Mouse (Mus musculus) hindbrain, embryonic 11.5 days (tissue): ENCODE results near the gene Coa4. TPM values are rescaled to one million over a fixed set of nuclear protein-coding genes. Genes with fewer than 3 reads are reported as not detected.
A peak's percentile ranks its signal among the peaks of the same experiment; 100 is the strongest.

Experiments
- ATAC-seq: fragments of 200-750 bp; cut with Nextera tagmentation; 2 replicates; pipeline ENCODE4 v1.8.0; 2017; ENCODE audit warnings: mild to moderate bottlenecking, moderate TSS enrichment, moderate library complexity; ENCODE audit not compliant: low FRiP score
- DNase-seq: peaks from one replicate; pipeline ENCODE4 v3.0.0-alpha.2; 2015; ENCODE audit warnings: low spot score
- H3K27ac ChIP-seq: fragments of 300-500 bp; sonication (generic); 2 replicates; pipeline ENCODE4 v1.5.1; 2014; ENCODE audit warnings: mild to moderate bottlenecking, low read depth, low read length
- H3K27me3 ChIP-seq: fragments of 300-500 bp; sonication (generic); 2 replicates; pipeline ENCODE4 v1.6.1; 2014; ENCODE audit warnings: mild to moderate bottlenecking, low read length, moderate library complexity, mixed read lengths; ENCODE audit not compliant: control insufficient read depth, insufficient read depth
- H3K36me3 ChIP-seq: fragments of 300-500 bp; sonication (generic); 2 replicates; pipeline ENCODE4 v1.6.1; 2014; ENCODE audit warnings: mild to moderate bottlenecking, low read length, moderate library complexity, mixed read lengths; ENCODE audit not compliant: control insufficient read depth, insufficient read depth
- H3K4me1 ChIP-seq: fragments of 300-500 bp; sonication (generic); replicated peaks from 2 replicates; pipeline ENCODE4 v1.6.1; 2014; ENCODE audit warnings: low read length, mixed read lengths; ENCODE audit not compliant: control insufficient read depth, insufficient read depth
- H3K4me2 ChIP-seq: fragments of 300-500 bp; sonication (generic); replicated peaks from 2 replicates; pipeline ENCODE4 v1.6.1; 2014; ENCODE audit warnings: mild to moderate bottlenecking, low read depth, low read length
- H3K4me3 ChIP-seq: fragments of 300-500 bp; sonication (generic); 2 replicates; pipeline ENCODE4 v1.5.1; 2014; ENCODE audit warnings: low read depth, low read length
- H3K9ac ChIP-seq: fragments of 300-500 bp; sonication (generic); 2 replicates; pipeline ENCODE4 v1.6.1; 2014; ENCODE audit warnings: low read depth, low read length
- H3K9me3 ChIP-seq: fragments of 300-500 bp; sonication (generic); 2 replicates; pipeline ENCODE4 v1.6.1; 2016; ENCODE audit warnings: low read length; ENCODE audit not compliant: control insufficient read depth
- WGBS: fragments of 180-500 bp; shearing (Covaris S2); extraction: QIAGEN DNeasy Blood & Tissue Kit; methylation state at CpG from one replicate; pipeline ENCODE4 v1.1.7; 2014; 5-methylcytosine and 5-hydroxymethylcytosine counted together
- polyA plus RNA-seq: library from polyadenylated mRNA; unstranded; fragments of >200 nt; fragmentation: Nextera tagmentation; extraction: Ambion mirVana; gene quantifications from 2 replicates; pipeline ENCODE4 v1.2.1, GENCODE M21; 2014

The Coa4 gene
- polyA plus RNA-seq, 1 experiment from 2014 or later, result 22.8 TPM

DNA sequence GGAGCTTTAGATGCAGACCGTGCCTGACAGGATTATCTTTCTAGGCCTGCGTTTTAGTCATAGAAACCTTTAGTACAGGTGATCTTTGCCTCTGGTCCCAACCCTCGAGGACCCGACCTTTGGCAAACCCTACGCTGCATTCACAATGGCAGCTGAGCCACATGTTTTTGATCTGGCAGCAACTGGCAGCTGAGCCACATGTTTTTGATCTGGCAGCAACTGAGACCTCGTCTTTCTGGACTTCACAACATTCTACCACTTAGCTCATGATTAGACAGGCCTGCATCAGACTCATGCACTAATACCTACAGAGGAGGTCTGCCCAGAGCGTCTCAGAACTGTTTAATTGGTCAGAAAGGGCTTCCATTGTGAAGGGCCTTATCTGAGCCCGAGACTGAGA, 41.8 kb upstream of the Coa4 start:
- Histone ChIP-seq H3K4me2 (peak overlapping the region; percentile 30; the same call in 1 of the 2 replicates), H3K9me3 (no peaks in the 10 kb centered on the region), H3K9ac (no peak overlapping the region), H3K36me3 (no peaks in the 10 kb centered on the region), H3K27ac (peak overlapping the region; percentile 76), H3K4me3 (peak overlapping the region; percentile 9; the same call in 1 of the 2 replicates), H3K4me1 (peaks cover 8% of the 10 kb centered on the region; the same call in 1 of the 2 replicates), H3K27me3 (peaks cover 4% of the 10 kb centered on the region; the same call in 1 of the 2 replicates)
- ATAC-seq, result no peak
- WGBS, result 49% methylated on average over 8 of the region's 8 CpGs
- peak; percentile 38 for DNase-seq

DNA sequence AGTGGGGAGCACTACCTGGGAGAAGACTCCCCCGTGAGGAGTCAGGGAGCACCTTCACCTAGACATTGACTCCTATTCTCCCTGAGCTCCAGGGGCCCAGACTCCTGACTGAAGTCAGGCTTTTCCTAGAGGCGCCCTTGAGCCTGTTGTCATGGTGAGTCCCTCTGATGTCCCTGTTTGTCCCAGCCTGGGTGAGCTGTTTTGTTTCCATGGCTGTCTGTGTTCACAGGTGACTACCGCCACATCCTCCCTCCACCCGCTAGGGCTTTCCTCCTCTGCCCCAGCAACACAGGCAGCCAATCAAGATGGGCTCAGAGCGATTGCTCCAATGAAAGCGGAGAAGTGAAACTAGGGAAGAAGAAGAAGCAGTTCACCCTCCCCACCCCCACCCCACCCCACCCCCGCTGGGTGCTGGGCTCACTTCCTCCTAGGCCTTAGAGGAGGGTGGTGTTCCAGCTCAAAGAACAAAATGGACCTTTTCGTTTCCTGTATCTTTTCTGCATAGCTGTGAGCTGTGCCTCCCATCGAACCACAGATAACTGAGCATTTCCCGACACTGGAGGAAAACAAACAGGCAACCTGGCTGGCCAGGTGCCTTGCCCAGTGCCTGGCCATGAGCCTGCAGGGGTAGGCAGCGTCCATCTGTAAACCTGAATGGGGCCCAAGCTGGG, 41.2 kb upstream of the Coa4 start:
- 28% methylated on average over 11 of the region's 11 CpGs for WGBS
- DNase-seq (peak; percentile 46), ATAC-seq (peak; percentile 45)
- H3K27me3 ChIP-seq, result peaks cover 4% of the 10 kb centered on the region; the same call in 1 of the 2 replicates
- H3K36me3 ChIP-seq, result no peaks in the 10 kb centered on the region
- H3K27ac ChIP-seq, result peak overlapping the region; percentile 76
- no peaks in the 10 kb centered on the region for H3K9me3 ChIP-seq
- peak overlapping the region; percentile 30; the same call in 1 of the 2 replicates for H3K4me2 ChIP-seq
- peak overlapping the region; percentile 9; the same call in 1 of the 2 replicates for H3K4me3 ChIP-seq
- no peak overlapping the region for H3K9ac ChIP-seq
- peaks cover 8% of the 10 kb centered on the region; the same call in 1 of the 2 replicates for H3K4me1 ChIP-seq

DNA sequence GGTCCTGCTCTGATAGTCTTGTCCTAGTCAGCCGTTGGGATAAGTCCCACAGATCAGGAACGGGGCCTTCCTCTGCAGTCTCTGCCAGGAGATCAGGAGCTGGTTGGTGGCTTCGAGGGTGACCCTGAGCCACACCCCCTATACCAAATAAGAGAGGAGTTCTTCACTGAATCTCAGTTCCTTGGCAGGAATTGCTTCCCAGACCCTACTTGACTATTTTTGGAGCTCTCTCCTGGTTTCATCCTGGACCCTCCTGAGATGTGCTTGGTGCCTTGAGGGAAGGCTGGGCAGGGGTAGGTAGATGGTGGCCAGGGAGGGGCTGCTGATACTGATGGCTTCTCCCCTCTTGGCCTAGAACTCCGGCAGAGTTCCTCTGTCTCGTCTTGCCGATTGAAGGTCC, 40.5 kb upstream of the Coa4 start:
- no peak overlapping the region for H3K27ac ChIP-seq
- H3K9ac ChIP-seq, result no peak overlapping the region
- peaks cover 4% of the 10 kb centered on the region; the same call in 1 of the 2 replicates for H3K27me3 ChIP-seq
- ATAC-seq (no peak), DNase-seq (no peak)
- H3K4me3 ChIP-seq, result no peak overlapping the region
- no peaks in the 10 kb centered on the region for H3K9me3 ChIP-seq
- H3K36me3 ChIP-seq, result no peaks in the 10 kb centered on the region
- 87% methylated on average over 6 of the region's 6 CpGs for WGBS
- H3K4me2 ChIP-seq, result no peak overlapping the region
- H3K4me1 ChIP-seq, result peaks cover 8% of the 10 kb centered on the region; the same call in 1 of the 2 replicates

DNA sequence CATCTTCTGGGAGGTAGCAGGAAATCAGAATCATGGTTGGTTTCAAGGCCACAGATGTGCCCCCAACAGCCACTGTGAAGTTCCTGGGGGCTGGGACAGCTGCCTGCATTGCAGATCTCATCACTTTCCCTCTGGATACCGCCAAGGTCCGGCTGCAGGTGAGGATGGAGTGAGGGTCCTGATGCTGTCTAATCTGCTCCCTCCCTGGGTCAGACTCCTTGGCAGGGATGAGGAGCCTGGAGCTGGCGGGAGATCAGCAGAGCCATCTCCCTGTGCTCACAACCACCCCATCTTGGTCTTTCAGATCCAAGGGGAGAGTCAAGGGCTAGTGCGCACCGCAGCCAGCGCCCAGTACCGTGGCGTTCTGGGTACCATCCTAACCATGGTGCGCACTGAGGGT, 40.1 kb upstream of the Coa4 start:
- Histone ChIP-seq H3K9me3 (no peaks in the 10 kb centered on the region), H3K27ac (no peak overlapping the region), H3K4me2 (no peak overlapping the region), H3K4me1 (peaks cover 8% of the 10 kb centered on the region; the same call in 1 of the 2 replicates), H3K36me3 (no peaks in the 10 kb centered on the region), H3K4me3 (no peak overlapping the region), H3K27me3 (peaks cover 4% of the 10 kb centered on the region; the same call in 1 of the 2 replicates), H3K9ac (no peak overlapping the region)
- 97% methylated on average over 9 of the region's 9 CpGs for WGBS
- DNase-seq, result no peak
- ATAC-seq, result no peak

DNA sequence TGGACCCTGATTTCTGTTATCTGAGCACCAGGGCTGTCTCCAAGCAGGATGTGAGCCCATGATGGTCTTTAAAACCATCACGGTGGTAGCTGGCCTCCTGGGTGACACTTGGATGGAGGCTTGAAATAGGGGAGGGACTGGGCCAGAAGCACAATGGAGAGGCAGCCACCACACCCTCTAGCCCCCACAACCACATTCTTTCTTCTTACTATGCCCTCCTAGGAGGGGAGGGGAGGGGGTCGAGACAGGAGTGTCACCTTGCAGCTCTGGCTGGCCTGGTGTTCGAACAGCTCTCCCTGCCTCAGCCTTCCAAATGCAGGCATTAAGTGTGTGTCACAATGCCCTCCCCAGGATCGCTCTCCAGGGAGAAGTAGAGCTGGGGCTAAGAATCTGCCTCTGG, 39.5 kb upstream of the Coa4 start:
- Histone ChIP-seq H3K9me3 (no peaks in the 10 kb centered on the region), H3K4me1 (peaks cover 8% of the 10 kb centered on the region; the same call in 1 of the 2 replicates), H3K27ac (no peak overlapping the region), H3K36me3 (no peaks in the 10 kb centered on the region), H3K4me2 (no peak overlapping the region), H3K9ac (no peak overlapping the region), H3K4me3 (no peak overlapping the region), H3K27me3 (peaks cover 2% of the 10 kb centered on the region; the same call in 1 of the 2 replicates)
- no peak for DNase-seq
- no peak for ATAC-seq
- 78% methylated on average over 4 of the region's 4 CpGs for WGBS

DNA sequence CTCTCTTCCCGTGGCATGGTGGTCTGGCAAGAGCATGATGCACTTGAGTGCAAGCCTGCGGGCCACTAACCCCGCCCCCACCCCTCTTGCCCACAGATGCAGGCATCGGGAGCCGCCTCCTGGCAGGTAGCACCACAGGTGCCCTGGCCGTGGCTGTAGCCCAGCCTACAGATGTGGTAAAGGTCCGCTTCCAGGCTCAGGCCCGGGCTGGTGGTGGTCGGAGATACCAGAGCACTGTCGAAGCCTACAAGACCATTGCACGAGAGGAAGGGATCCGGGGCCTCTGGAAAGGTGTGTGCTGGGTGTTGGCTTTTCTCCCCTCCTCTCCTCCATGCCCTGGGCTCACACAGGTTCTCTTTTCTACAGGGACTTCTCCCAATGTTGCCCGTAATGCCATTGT, 38.9 kb upstream of the Coa4 start:
- no peak for DNase-seq
- WGBS, result 92% methylated on average over 13 of the region's 13 CpGs
- Histone ChIP-seq H3K9me3 (no peaks in the 10 kb centered on the region), H3K4me1 (peaks cover 5% of the 10 kb centered on the region; the same call in 1 of the 2 replicates), H3K27ac (no peak overlapping the region), H3K9ac (no peak overlapping the region), H3K36me3 (no peaks in the 10 kb centered on the region), H3K27me3 (no peaks in the 10 kb centered on the region; the same call in 1 of the 2 replicates), H3K4me2 (no peak overlapping the region), H3K4me3 (no peak overlapping the region)
- ATAC-seq, result no peak

DNA sequence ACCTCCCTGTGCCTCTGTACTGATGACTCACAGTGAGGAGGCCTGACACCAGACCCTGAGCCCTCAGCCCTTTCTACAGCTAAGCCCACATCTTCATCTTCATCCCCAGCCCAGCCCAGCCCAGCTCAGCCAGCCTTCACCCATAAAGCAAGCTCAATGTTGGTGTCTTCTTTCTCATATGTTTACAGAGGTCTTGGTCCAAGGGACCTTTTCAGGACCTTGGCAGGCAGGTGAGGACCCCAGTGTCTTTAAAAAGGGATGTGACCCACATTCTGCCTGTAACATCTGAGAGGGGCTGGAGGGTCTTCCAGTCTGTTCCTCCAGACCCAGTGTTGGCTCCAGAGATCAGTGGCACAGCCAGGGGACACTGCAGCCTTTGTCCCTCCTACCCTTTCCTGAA, 37.4 kb upstream of the Coa4 start:
- Histone ChIP-seq H3K27ac (no peak overlapping the region), H3K9ac (no peak overlapping the region), H3K27me3 (no peaks in the 10 kb centered on the region), H3K4me3 (no peak overlapping the region), H3K4me2 (no peak overlapping the region), H3K4me1 (0 out of 2 replicates have a peak, but pooled peaks cover 4% of the 10 kb centered on the region), H3K36me3 (no peaks in the 10 kb centered on the region), H3K9me3 (no peaks in the 10 kb centered on the region)
- DNase-seq (no peak), ATAC-seq (no peak)

DNA sequence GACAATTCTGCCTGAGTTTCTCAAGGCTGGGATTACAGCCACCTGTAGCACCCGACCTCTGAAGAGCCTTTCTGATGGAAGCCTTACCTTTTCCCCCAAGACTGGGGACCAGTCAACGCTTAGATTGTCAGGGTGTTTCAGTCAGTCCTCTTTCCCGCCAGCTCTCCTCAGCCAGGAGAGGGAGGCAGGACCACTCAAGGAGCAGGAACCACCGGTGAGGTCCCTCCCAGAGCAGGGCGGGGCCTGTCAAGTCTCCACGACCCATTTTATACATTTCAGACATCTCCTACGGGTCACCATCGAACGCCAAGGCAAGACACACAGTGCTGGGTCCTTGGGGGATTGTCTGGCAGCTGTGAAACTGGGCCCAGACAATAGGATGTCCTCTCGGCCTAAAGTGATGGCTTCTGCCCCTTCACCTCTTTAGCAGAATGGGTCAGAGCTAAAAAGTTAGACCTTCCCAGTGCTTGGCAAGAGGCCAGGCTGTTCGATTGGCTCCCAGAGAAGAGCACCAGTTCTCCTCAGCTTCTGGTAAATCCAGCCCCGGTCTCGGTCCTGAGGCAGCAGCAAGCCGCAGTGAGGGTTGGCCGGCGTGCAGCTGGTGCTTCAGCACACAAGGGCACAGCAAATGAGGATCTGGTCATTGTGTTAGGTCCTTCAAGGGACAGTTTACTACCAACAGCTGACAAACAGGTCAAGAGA, 36.4 kb upstream of the Coa4 start:
- WGBS, result 68% methylated on average over 16 of the region's 16 CpGs

More for the DNA sequence above, 36.4 kb upstream of the Coa4 start:
- Histone ChIP-seq H3K9ac (no peak overlapping the region), H3K27ac (no peak overlapping the region), H3K9me3 (no peaks in the 10 kb centered on the region), H3K4me1 (0 out of 2 replicates have a peak, but pooled peaks cover 1% of the 10 kb centered on the region), H3K27me3 (no peaks in the 10 kb centered on the region), H3K4me2 (no peak overlapping the region), H3K4me3 (no peak overlapping the region), H3K36me3 (no peaks in the 10 kb centered on the region)
- no peak for DNase-seq
- no peak for ATAC-seq
